Mouse (Mus musculus): ENCODE measurements around the gene Prph.

- no peak for TF ChIP-seq CTCF (IDR thresholded peaks at IDR 0.05; ENCODE audit: low read depth, low read length)
- TF ChIP-seq POLR2A (IDR thresholded peaks at IDR 0.05; ENCODE audit: insufficient read depth, low read length): no peak
- no peak for TF ChIP-seq EP300 (IDR thresholded peaks at IDR 0.05; ENCODE audit: insufficient read depth, low read depth, low read length)
Observed at GRCm38 (mm10) chr15:99071988-99072387, 17.0 kb downstream of the Prph start.
